In genomic region chr6:113438721-113439430, GRCm38 (mm10) we compare ENCODE assay signal across 26 mouse cellular contexts. TPM values are rescaled to one million over a fixed set of nuclear protein-coding genes. Genes with fewer than 3 reads are reported as not detected.
DNase-seq lines count a peak whose midpoint lies in the region; ATAC-seq and TF ChIP-seq lines count a peak whose summit lies in the region.
"Had no signal": no experiment of that assay in that cellular context is flagged by ENCODE, and none has a peak within 500 bp of the region (broad histone marks: within the 10 kb centered on the region; RNA-seq: fewer than 3 reads in every experiment).

No protein-coding gene starts in this region.

- no peak for TF ChIP-seq RAD21 in CH12.LX (IDR thresholded peaks at IDR 0.05; ENCODE audit: low read depth, low read length)

- no peaks in the 10 kb centered on the region for H3K27me3 ChIP-seq in liver, adult 2 months (ENCODE audit: control insufficient read depth, insufficient read depth, low read length)
- no peaks in the 10 kb centered on the region for H3K27me3 ChIP-seq in liver, embryonic 11.5 days (replicated peaks; ENCODE audit: control insufficient read depth, insufficient read depth, low read length)
- H3K27me3 ChIP-seq in CH12.LX (replicated peaks) = no peaks in the 10 kb centered on the region
- H3K27me3 ChIP-seq in limb, embryonic 10.5 days (ENCODE audit: low read depth, poor library complexity, severe bottlenecking) = no peaks in the 10 kb centered on the region
- H3K27me3 ChIP-seq: embryonic facial prominence, embryonic 12.5 days; heart, embryonic 15.5 days; hindbrain, embryonic 15.5 days; intestine, embryonic 15.5 days; neural tube, embryonic 12.5 days had no signal

- H3K79me2 ChIP-seq in liver, adult 2 months (ENCODE audit: control insufficient read depth, insufficient read depth, low read length) = peaks cover 12% of the 10 kb centered on the region
- peaks cover 13% of the 10 kb centered on the region for H3K79me2 ChIP-seq in CH12.LX (replicated peaks; ENCODE audit: control insufficient read depth, extremely low read depth, insufficient read depth, poor library complexity, severe bottlenecking)

- DNase-seq in adrenal gland, postnatal 10 days = peak; percentile 51
- DNase-seq in adrenal gland, postnatal 4 days (ENCODE audit: low spot score in 2 of 2) = no peak
- peak; percentile 92 for DNase-seq in liver, adult 2 months (ENCODE audit: extremely low read depth, low read depth, low spot score)
- DNase-seq in liver, embryonic 11.5 days (ENCODE audit: low spot score) = no peak
- DNase-seq in CH12.LX (ENCODE audit: extremely low read depth) (peak; percentile 57), adipocyte (ENCODE audit: low spot score) (peak; percentile 96)
- DNase-seq in limb, embryonic 10.5 days (ENCODE audit: low spot score) = no peak
- no peak for DNase-seq in gastrocnemius, postnatal 25 days
- DNase-seq: cerebellum, postnatal 10 days; gastrocnemius, postnatal 14 days; heart, adult 2 months; heart, postnatal 4 days; lung, adult 2 months; right cerebral cortex, adult 18-20 months; spleen, adult 18-20 months had no signal

- peak overlapping the region; percentile 42; the same call in 1 of the 2 replicates for H3K9ac ChIP-seq in liver, adult 2 months (ENCODE audit: low read depth, low read length)
- no peak overlapping the region for H3K9ac ChIP-seq in liver, embryonic 11.5 days (ENCODE audit: low read depth, low read length)
- H3K9ac ChIP-seq in CH12.LX (ENCODE audit: insufficient read depth, low read depth) = no peak overlapping the region
- H3K9ac ChIP-seq: embryonic facial prominence, embryonic 12.5 days; heart, embryonic 15.5 days; hindbrain, embryonic 15.5 days; intestine, embryonic 15.5 days; neural tube, embryonic 12.5 days had no signal

- no peak for TF ChIP-seq EP300 in CH12.LX (IDR thresholded peaks at IDR 0.05; ENCODE audit: low read length)

- ATAC-seq in liver, embryonic 11.5 days (replicated peaks; ENCODE audit: low FRiP score) = no peak
- ATAC-seq: forebrain, embryonic 14.5 days; intestine, embryonic 15.5 days had no signal

- dilution Hi-C loops in CH12.LX (cut with MboI; ENCODE audit: extremely low pct_ligation_motif_present, extremely low pct_unique_long_range_greater_than_20kb, low sequenced_read_pairs) = no loop called here

- no peaks in the 10 kb centered on the region for H3K9me3 ChIP-seq in liver, embryonic 11.5 days (ENCODE audit: control insufficient read depth, low read length)
- H3K9me3 ChIP-seq in CH12.LX (replicated peaks; ENCODE audit: low read length) = no peaks in the 10 kb centered on the region
- H3K9me3 ChIP-seq in limb, embryonic 10.5 days (replicated peaks) = no peaks in the 10 kb centered on the region
- H3K9me3 ChIP-seq: embryonic facial prominence, embryonic 12.5 days; heart, embryonic 15.5 days; hindbrain, embryonic 15.5 days; intestine, embryonic 15.5 days; midbrain, embryonic 10.5 days; neural tube, embryonic 12.5 days had no signal

- H3K4me2 ChIP-seq in liver, embryonic 11.5 days = no peak overlapping the region
- H3K4me2 ChIP-seq in CH12.LX (ENCODE audit: insufficient read depth, low read depth, poor library complexity, severe bottlenecking) = no peak overlapping the region
- H3K4me2 ChIP-seq: embryonic facial prominence, embryonic 12.5 days; heart, embryonic 15.5 days; hindbrain, embryonic 15.5 days; intestine, embryonic 15.5 days; neural tube, embryonic 12.5 days had no signal

- no peak for TF ChIP-seq CTCF in liver, adult 2 months (IDR thresholded peaks at IDR 0.05; ENCODE audit: low read depth, low read length)
- no peak for TF ChIP-seq CTCF in CH12.LX (conservative IDR thresholded peaks at IDR 0.05 in 1 of 2, IDR thresholded peaks at IDR 0.05 in 1 of 2; ENCODE audit: low read depth in 2 of 2, low read length in 2 of 2)

- 29% methylated on average over 12 of the region's 12 CpGs for WGBS in liver, adult 2 months
- WGBS in liver, embryonic 11.5 days = 58% methylated on average over 12 of the region's 12 CpGs
- WGBS in limb, embryonic 10.5 days = 67% methylated on average over 12 of the region's 12 CpGs

- peaks cover 11% of the 10 kb centered on the region; the same call in 1 of the 2 replicates for H3K36me3 ChIP-seq in liver, adult 2 months (ENCODE audit: control insufficient read depth, insufficient read depth, low read length)
- H3K36me3 ChIP-seq in liver, embryonic 11.5 days (ENCODE audit: control insufficient read depth, insufficient read depth, low read length) = no peaks in the 10 kb centered on the region
- no peaks in the 10 kb centered on the region for H3K36me3 ChIP-seq in CH12.LX (replicated peaks in 1 of 2; ENCODE audit: control insufficient read depth in 1 of 2, insufficient read depth in 1 of 2, low read length in 1 of 2)
- H3K36me3 ChIP-seq in limb, embryonic 10.5 days = no peaks in the 10 kb centered on the region
- H3K36me3 ChIP-seq: embryonic facial prominence, embryonic 12.5 days; heart, embryonic 15.5 days; hindbrain, embryonic 15.5 days; intestine, embryonic 15.5 days; midbrain, embryonic 10.5 days; neural tube, embryonic 12.5 days had no signal

- H3K27ac ChIP-seq in liver, adult 2 months (replicated peaks; ENCODE audit: insufficient read depth, low read depth, low read length) = peak overlapping the region; percentile 94
- no peak overlapping the region for H3K27ac ChIP-seq in liver, embryonic 11.5 days (ENCODE audit: low read depth, low read length)
- no peak overlapping the region for H3K27ac ChIP-seq in CH12.LX (ENCODE audit: insufficient read depth, low read depth)
- no peak overlapping the region for H3K27ac ChIP-seq in limb, embryonic 10.5 days
- H3K27ac ChIP-seq: embryonic facial prominence, embryonic 12.5 days; heart, adult 2 months; heart, embryonic 15.5 days; hindbrain, embryonic 15.5 days; intestine, embryonic 15.5 days; macrophage; midbrain, embryonic 10.5 days; neural tube, embryonic 12.5 days had no signal

- TF ChIP-seq POLR2A in liver, adult 2 months (IDR thresholded peaks at IDR 0.05; ENCODE audit: extremely low read depth, insufficient read depth, low read length) = no peak
- no peak; the same call in 1 of the 2 replicates for TF ChIP-seq POLR2A in CH12.LX (IDR thresholded peaks at IDR 0.05; ENCODE audit: low read depth, low read length)

- peaks cover 38% of the 10 kb centered on the region for H3K4me1 ChIP-seq in liver, adult 2 months (ENCODE audit: control insufficient read depth, insufficient read depth, low read length)
- H3K4me1 ChIP-seq in liver, embryonic 11.5 days (replicated peaks; ENCODE audit: control insufficient read depth, insufficient read depth, low read length) = peaks cover 10% of the 10 kb centered on the region
- peaks cover 6 to 38% of the 10 kb centered on the region in 2 experiments for H3K4me1 ChIP-seq in CH12.LX (ENCODE audit: control insufficient read depth in 1 of 2, insufficient read depth in 2 of 2)
- H3K4me1 ChIP-seq in limb, embryonic 10.5 days = peaks cover 9% of the 10 kb centered on the region

- no peak overlapping the region for H3K4me3 ChIP-seq in liver, adult 2 months (ENCODE audit: insufficient read depth, low read depth, low read length)
- no peak overlapping the region for H3K4me3 ChIP-seq in liver, embryonic 11.5 days (ENCODE audit: low read depth, low read length)
- H3K4me3 ChIP-seq in CH12.LX (replicated peaks in 1 of 3; ENCODE audit: low read depth in 2 of 3, low read length in 2 of 3, poor library complexity in 1 of 3) = no peak overlapping the region
- H3K4me3 ChIP-seq in limb, embryonic 10.5 days = no peak overlapping the region
- H3K4me3 ChIP-seq: embryonic facial prominence, embryonic 12.5 days; erythroblast, embryonic 14.5 days; heart, adult 2 months; heart, embryonic 15.5 days; hindbrain, embryonic 15.5 days; intestine, embryonic 15.5 days; midbrain, embryonic 10.5 days; neural tube, embryonic 12.5 days had no signal

- in situ Hi-C loops in CH12.LX (cut with MboI; ENCODE audit: low pct_ligation_motif_present, low pct_unique_long_range_greater_than_20kb, low sequenced_read_pairs) = no loop called here

RNA-seq across cellular contexts. Expression of gene Cidec, which starts 3.3 kb away (rescaled TPM):
- 100 to 1,000 TPM; 397 to 418 TPM for total RNA-seq in adrenal gland, postnatal 10 days (2021)
- 10 to 100 TPM; 49.8 to 62.1 TPM for total RNA-seq in adrenal gland, postnatal 4 days (2021)
- total RNA-seq in liver, adult 2 months (2014; rRNA removed) = 0.92 and 1.5 TPM in 2 replicates
- 1.1 and 1.5 TPM in 2 replicates for polyA plus RNA-seq in liver, adult 2 months (2012; rRNA removed)
- polyA plus RNA-seq in liver, embryonic 11.5 days (2014; fragmentation: Nextera tagmentation; extraction: Ambion mirVana) = 0.26 TPM in 1 of 2 replicates, not detected in the other
- total RNA-seq in CH12.LX (2012; rRNA removed) (0.17 TPM in 1 of 2 replicates, not detected in the other), CH12.LX (2014; rRNA removed) (not detected in 2 replicates)
- polyA plus RNA-seq in CH12.LX (2012; ENCODE audit: insufficient read length, low read depth) = 0.14 TPM in 1 of 2 replicates, not detected in the other
- not detected in 2 replicates for polyA plus RNA-seq in limb, embryonic 10.5 days (2016; fragmentation: Nextera tagmentation; extraction: Ambion mirVana)
- 10 to 100 TPM in 1 of 2 experiments, 1 to 10 TPM in 1; 1.1 to 67.8 TPM for total RNA-seq in gastrocnemius, postnatal 25 days (2021)
- total RNA-seq: layer of hippocampus, postnatal 25 days; left cerebral cortex, postnatal 10 days had no signal
- polyA plus RNA-seq: embryonic facial prominence, embryonic 12.5 days; erythroblast, embryonic 14.5 days; forebrain, embryonic 14.5 days; heart, embryonic 15.5 days; hindbrain, embryonic 15.5 days; macrophage; midbrain, embryonic 10.5 days; neural tube, embryonic 12.5 days had no signal

RNA-seq across cellular contexts. Expression of gene Jagn1, which starts 3.5 kb away (rescaled TPM):
- 10 to 100 TPM; 47.6 to 48.4 TPM for total RNA-seq in adrenal gland, postnatal 10 days (2021)
- 10 to 100 TPM; 47.8 to 49.2 TPM for total RNA-seq in adrenal gland, postnatal 4 days (2021)
- 20.2 and 26.6 TPM in 2 replicates for total RNA-seq in liver, adult 2 months (2014; rRNA removed)
- 59.1 and 61.5 TPM in 2 replicates for polyA plus RNA-seq in liver, adult 2 months (2012; rRNA removed)
- polyA plus RNA-seq in liver, embryonic 11.5 days (2014; fragmentation: Nextera tagmentation; extraction: Ambion mirVana) = 72.1 and 72.7 TPM in 2 replicates
- total RNA-seq in CH12.LX (2012; rRNA removed) = 69.2 and 83.9 TPM in 2 replicates
- total RNA-seq in CH12.LX (2014; rRNA removed) = 90.4 and 106 TPM in 2 replicates
- polyA plus RNA-seq in CH12.LX (2012; ENCODE audit: insufficient read length, low read depth) = 88.3 and 103 TPM in 2 replicates
- polyA plus RNA-seq in limb, embryonic 10.5 days (2016; fragmentation: Nextera tagmentation; extraction: Ambion mirVana) = 90.3 and 98.5 TPM in 2 replicates
- total RNA-seq in gastrocnemius, postnatal 25 days (2021) = 10 to 100 TPM; 27.6 to 29.8 TPM

RNA-seq across cellular contexts. Expression of gene Il17re, which starts 19.4 kb away (rescaled TPM):
- 1 to 10 TPM; 1.1 to 1.5 TPM for total RNA-seq in adrenal gland, postnatal 10 days (2021)
- 1 to 10 TPM in 1 of 2 experiments, under 1 TPM in 1; 0.90 to 2.5 TPM for total RNA-seq in adrenal gland, postnatal 4 days (2021)
- total RNA-seq in liver, adult 2 months (2014; rRNA removed) = 0.46 TPM in 1 of 2 replicates, not detected in the other
- polyA plus RNA-seq in liver, adult 2 months (2012; rRNA removed) = 0.26 TPM in 2 replicates
- 0.74 and 1.5 TPM in 2 replicates for polyA plus RNA-seq in liver, embryonic 11.5 days (2014; fragmentation: Nextera tagmentation; extraction: Ambion mirVana)
- total RNA-seq in CH12.LX (2012; rRNA removed) = 0.13 TPM in 1 of 2 replicates, not detected in the other
- total RNA-seq in CH12.LX (2014; rRNA removed) = not detected in 2 replicates
- 0.13 TPM in 1 of 2 replicates, not detected in the other for polyA plus RNA-seq in CH12.LX (2012; ENCODE audit: insufficient read length, low read depth)
- 2.2 and 2.3 TPM in 2 replicates for polyA plus RNA-seq in limb, embryonic 10.5 days (2016; fragmentation: Nextera tagmentation; extraction: Ambion mirVana)
- under 1 TPM in 1 of 2 experiments, not detected in 1; 0.16 TPM for total RNA-seq in gastrocnemius, postnatal 25 days (2021)
- polyA plus RNA-seq: erythroblast, embryonic 14.5 days; forebrain, embryonic 14.5 days; macrophage had no signal

RNA-seq across cellular contexts. Expression of gene Rpusd3, which starts 19.7 kb away (rescaled TPM):
- 10 to 100 TPM; 16.4 to 24.4 TPM for total RNA-seq in adrenal gland, postnatal 10 days (2021)
- 10 to 100 TPM; 13.9 to 14.7 TPM for total RNA-seq in adrenal gland, postnatal 4 days (2021)
- total RNA-seq in liver, adult 2 months (2014; rRNA removed) = 14.2 and 17.2 TPM in 2 replicates
- 106 and 118 TPM in 2 replicates for polyA plus RNA-seq in liver, adult 2 months (2012; rRNA removed)
- 27.4 and 32.1 TPM in 2 replicates for polyA plus RNA-seq in liver, embryonic 11.5 days (2014; fragmentation: Nextera tagmentation; extraction: Ambion mirVana)
- 26.3 and 28.6 TPM in 2 replicates for total RNA-seq in CH12.LX (2012; rRNA removed)
- total RNA-seq in CH12.LX (2014; rRNA removed) = 18.8 and 22.1 TPM in 2 replicates
- 18.5 and 26.5 TPM in 2 replicates for polyA plus RNA-seq in CH12.LX (2012; ENCODE audit: insufficient read length, low read depth)
- polyA plus RNA-seq in limb, embryonic 10.5 days (2016; fragmentation: Nextera tagmentation; extraction: Ambion mirVana) = 37.9 and 40.8 TPM in 2 replicates
- 1 to 10 TPM; 8.0 to 9.7 TPM for total RNA-seq in gastrocnemius, postnatal 25 days (2021)

RNA-seq across cellular contexts. Expression of gene Il17rc, which starts 32.4 kb away (rescaled TPM):
- 10 to 100 TPM; 22.6 to 25.0 TPM for total RNA-seq in adrenal gland, postnatal 10 days (2021)
- total RNA-seq in adrenal gland, postnatal 4 days (2021) = 10 to 100 TPM; 22.7 to 25.4 TPM
- total RNA-seq in liver, adult 2 months (2014; rRNA removed) = 27.8 and 32.6 TPM in 2 replicates
- 79.2 and 87.5 TPM in 2 replicates for polyA plus RNA-seq in liver, adult 2 months (2012; rRNA removed)
- 4.6 and 5.3 TPM in 2 replicates for polyA plus RNA-seq in liver, embryonic 11.5 days (2014; fragmentation: Nextera tagmentation; extraction: Ambion mirVana)
- total RNA-seq in CH12.LX (2012; rRNA removed) (not detected in 2 replicates), CH12.LX (2014; rRNA removed) (not detected in 2 replicates)
- not detected in 2 replicates for polyA plus RNA-seq in CH12.LX (2012; ENCODE audit: insufficient read length, low read depth)
- 3.4 and 4.0 TPM in 2 replicates for polyA plus RNA-seq in limb, embryonic 10.5 days (2016; fragmentation: Nextera tagmentation; extraction: Ambion mirVana)
- 1 to 10 TPM; 6.0 to 8.0 TPM for total RNA-seq in gastrocnemius, postnatal 25 days (2021)
- polyA plus RNA-seq: erythroblast, embryonic 14.5 days; macrophage had no signal

Comparison
In these comparisons a context has a peak if more than half of its experiments do, and no peak if none do; other contexts are left out.
1. DNase-seq: peak in adrenal gland, postnatal 10 days (single experiment), liver, adult 2 months (single experiment), CH12.LX (single experiment) and adipocyte (single experiment); none in adrenal gland, postnatal 4 days (0 of 2), liver, embryonic 11.5 days (single experiment), limb, embryonic 10.5 days (single experiment) and gastrocnemius, postnatal 25 days (single experiment).
2. RNA of gene Cidec, which starts 3.3 kb away (total RNA-seq): 397 to 418 TPM in adrenal gland, postnatal 10 days; 1.1 to 67.8 TPM in gastrocnemius, postnatal 25 days, 49.8 to 62.1 TPM in adrenal gland, postnatal 4 days, 0.92 to 1.5 TPM in liver, adult 2 months and 0.17 TPM in CH12.LX; every median in the first group is over 4 times any median in the second.